Mouse (Mus musculus) heart, postnatal 4 days (tissue): Measurements from ENCODE around the gene E2f1. TPM values are rescaled to one million over a fixed set of nuclear protein-coding genes. Genes with fewer than 3 reads are reported as not detected.

Experiments
- DNase-seq: peaks from one replicate; pipeline ENCODE4 v3.0.0; 2021
- total RNA-seq, 2 experiments: library from RNA; stranded (reverse); gene quantifications; 2 replicates each; pipeline ENCODE4 v1.2.3; 2021

Gene E2f1
- total RNA-seq, 2 experiments from 2014 or later, result 32.3 to 35.6 TPM

GRCm38 (mm10) chr2:154549886-154550189 lies 19.9 kb downstream of the E2f1 start:
- DNase-seq, result no peak

- DNase-seq, result peak; percentile 77
These were observed 20.4 kb downstream of the E2f1 start for GRCm38 (mm10) chr2:154549127-154549885.

GRCm38 (mm10) chr2:154548688-154549087 lies 21.0 kb downstream of the E2f1 start:
- DNase-seq, result peak; percentile 64

- peak; percentile 4 for DNase-seq
These were observed 23.0 kb downstream of the E2f1 start, which contains the start of gene 1700003F12Rik for GRCm38 (mm10) chr2:154546711-154547110. Gene 1700003F12Rik (plus strand): TSS chr2:154547085.

- DNase-seq, result peak; percentile 74
These were observed 25.9 kb downstream of the E2f1 start for GRCm38 (mm10) chr2:154543567-154544347.

- no peak for DNase-seq
These were observed 28.1 kb downstream of the E2f1 start for GRCm38 (mm10) chr2:154541630-154542029.

- peak; percentile 62 for DNase-seq
These were observed 30.0 kb downstream of the E2f1 start for GRCm38 (mm10) chr2:154539720-154540119.

GRCm38 (mm10) chr2:154538710-154539109 lies 31.0 kb downstream of the E2f1 start:
- no peak for DNase-seq

- DNase-seq, result no peak
These were observed 31.4 kb downstream of the E2f1 start for GRCm38 (mm10) chr2:154538310-154538709.

- DNase-seq, result no peak
These were observed 34.9 kb downstream of the E2f1 start for GRCm38 (mm10) chr2:154534704-154535270.

GRCm38 (mm10) chr2:154532888-154533287 lies 36.8 kb downstream of the E2f1 start:
- DNase-seq, result no peak

- DNase-seq, result no peak
These were observed 43.2 kb downstream of the E2f1 start for GRCm38 (mm10) chr2:154526531-154526930.

GRCm38 (mm10) chr2:154525285-154525684 lies 44.4 kb downstream of the E2f1 start:
- DNase-seq, result no peak

- DNase-seq, result no peak
These were observed 47.4 kb downstream of the E2f1 start for GRCm38 (mm10) chr2:154522334-154522733.

GRCm38 (mm10) chr2:154521449-154521848 lies 48.2 kb downstream of the E2f1 start:
- DNase-seq, result no peak

GRCm38 (mm10) chr2:154517424-154517823 lies 52.3 kb downstream of the E2f1 start:
- no peak for DNase-seq

- DNase-seq, result no peak
These were observed 52.7 kb downstream of the E2f1 start for GRCm38 (mm10) chr2:154516944-154517343.

- no peak for DNase-seq
These were observed 59.6 kb downstream of the E2f1 start for GRCm38 (mm10) chr2:154510141-154510540.

Other genes with a start within 250 kb of the E2f1 start
- gene Cdk5rap1, start 196.9 kb downstream of the E2f1 start, total RNA-seq, result 10 to 100 TPM in 1 of 2 experiments, 1 to 10 TPM in 1; 8.7 to 11.2 TPM
- 10 to 100 TPM; 77.0 to 77.8 TPM for gene Snta1, start 161.8 kb downstream of the E2f1 start, total RNA-seq
- 10 to 100 TPM; 33.9 to 34.2 TPM for gene Cbfa2t2, start 133.4 kb downstream of the E2f1 start, total RNA-seq
- gene 1700003F12Rik, start 22.8 kb downstream of the E2f1 start, total RNA-seq, result under 1 TPM in 1 of 2 experiments, not detected in 1; 0.81 TPM
- under 1 TPM in 1 of 2 experiments, not detected in 1; 0.17 TPM for gene Actl10, start 18.1 kb downstream of the E2f1 start, total RNA-seq
- gene Necab3, start 11.0 kb downstream of the E2f1 start, total RNA-seq, result 1 to 10 TPM in 1 of 2 experiments, under 1 TPM in 1; 0.81 to 1.8 TPM
- gene Pxmp4, start 33.8 kb upstream of the E2f1 start, total RNA-seq, result 10 to 100 TPM; 14.5 to 20.4 TPM
- gene Zfp341, start 43.4 kb upstream of the E2f1 start, total RNA-seq, result 1 to 10 TPM; 2.4 TPM
- gene 4930519P11Rik, start 43.5 kb upstream of the E2f1 start, total RNA-seq, result not detected
- 100 to 1,000 TPM; 133 to 134 TPM for gene Chmp4b, start 81.8 kb upstream of the E2f1 start, total RNA-seq
- gene Gm14214, start 200.1 kb upstream of the E2f1 start, total RNA-seq, result not detected
- 100 to 1,000 TPM; 212 to 222 TPM for gene Raly, start 221.2 kb upstream of the E2f1 start, total RNA-seq
- gene a, start 221.5 kb upstream of the E2f1 start, total RNA-seq, result not detected